ENCODE assay signal across 23 mouse cellular contexts in the genomic region with DNA sequence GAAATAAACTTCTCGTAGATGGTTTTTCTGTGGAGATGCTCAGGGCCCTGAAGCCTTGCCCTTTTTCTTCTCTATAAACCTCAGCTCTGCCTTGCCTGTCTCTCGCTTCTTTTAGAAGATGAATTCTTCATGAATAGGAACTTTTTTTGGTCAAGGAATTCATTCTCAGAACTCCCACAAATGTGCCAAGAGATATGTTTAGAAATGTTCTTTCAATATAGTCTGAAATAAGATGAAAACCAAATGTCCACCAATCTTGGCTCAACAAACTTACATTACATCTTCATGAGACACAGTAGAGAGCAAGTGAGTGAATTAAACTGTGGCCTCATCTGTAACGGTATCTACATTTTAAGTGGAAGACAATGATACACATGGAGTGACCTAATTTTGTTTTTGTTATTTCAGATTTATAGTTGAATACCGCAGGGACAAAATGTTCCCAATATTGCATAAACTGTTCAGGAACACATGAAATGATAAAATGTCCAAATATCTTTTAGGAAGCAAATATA. TPM values are rescaled to one million over a fixed set of nuclear protein-coding genes. Genes with fewer than 3 reads are reported as not detected.
DNase-seq lines count a peak whose midpoint lies in the region; ATAC-seq and TF ChIP-seq lines count a peak whose summit lies in the region.
"Had no signal": no experiment of that assay in that cellular context is flagged by ENCODE, and none has a peak within 500 bp of the region (broad histone marks: within the 10 kb centered on the region; RNA-seq: fewer than 3 reads in every experiment).

No protein-coding gene starts in this region.

- peaks cover 5% of the 10 kb centered on the region for H3K9me3 ChIP-seq in embryonic facial prominence, embryonic 14.5 days (ENCODE audit: control insufficient read depth, low read length)
- peaks cover 5% of the 10 kb centered on the region; the same call in 1 of the 2 replicates for H3K9me3 ChIP-seq in embryonic facial prominence, embryonic 10.5 days
- no peaks in the 10 kb centered on the region for H3K9me3 ChIP-seq in heart, postnatal 0 days (replicated peaks; ENCODE audit: control insufficient read depth, low read length)
- H3K9me3 ChIP-seq in lung, embryonic 16.5 days (ENCODE audit: control insufficient read depth, low read length) = peaks cover 6% of the 10 kb centered on the region; the same call in 1 of the 2 replicates
- H3K9me3 ChIP-seq: embryonic facial prominence, embryonic 12.5 days; forebrain, embryonic 12.5 days had no signal

- H3K27me3 ChIP-seq in embryonic facial prominence, embryonic 14.5 days (replicated peaks; ENCODE audit: control insufficient read depth, insufficient read depth, low read length) = no peaks in the 10 kb centered on the region
- no peaks in the 10 kb centered on the region for H3K27me3 ChIP-seq in embryonic facial prominence, embryonic 10.5 days (replicated peaks; ENCODE audit: low read depth, poor library complexity, severe bottlenecking)
- no peaks in the 10 kb centered on the region for H3K27me3 ChIP-seq in heart, postnatal 0 days (ENCODE audit: control insufficient read depth, insufficient read depth, low read length)
- no peaks in the 10 kb centered on the region for H3K27me3 ChIP-seq in lung, embryonic 16.5 days (ENCODE audit: control insufficient read depth, insufficient read depth, low read depth, low read length)
- no peaks in the 10 kb centered on the region for H3K27me3 ChIP-seq in cerebellum, adult 2 months (ENCODE audit: control insufficient read depth, insufficient read depth, low read length)
- H3K27me3 ChIP-seq: embryonic facial prominence, embryonic 12.5 days; forebrain, embryonic 12.5 days; heart, embryonic 12.5 days; hindbrain, embryonic 12.5 days had no signal

- H3K4me3 ChIP-seq in embryonic facial prominence, embryonic 14.5 days (ENCODE audit: low read depth, low read length) = no peak overlapping the region
- no peak overlapping the region for H3K4me3 ChIP-seq in embryonic facial prominence, embryonic 10.5 days
- H3K4me3 ChIP-seq in heart, postnatal 0 days (ENCODE audit: low read depth, low read length) = no peak overlapping the region
- H3K4me3 ChIP-seq in lung, embryonic 16.5 days (ENCODE audit: low read length) = no peak overlapping the region
- H3K4me3 ChIP-seq in cerebellum, adult 2 months (replicated peaks; ENCODE audit: insufficient read depth, low read depth, low read length) = no peak overlapping the region
- H3K4me3 ChIP-seq: embryonic facial prominence, embryonic 12.5 days; forebrain, embryonic 12.5 days; heart, embryonic 12.5 days; hindbrain, embryonic 12.5 days had no signal

- no peak for DNase-seq in embryonic facial prominence, embryonic 14.5 days (ENCODE audit: low spot score)
- DNase-seq in embryonic facial prominence, embryonic 10.5 days (ENCODE audit: low spot score) = no peak
- no peak for DNase-seq in heart, postnatal 0 days (ENCODE audit: low spot score)
- DNase-seq in heart, adult 11 months = no peak
- no peak for DNase-seq in lung, postnatal 25 days (ENCODE audit: low spot score)
- DNase-seq in brain, adult 2 months (ENCODE audit: low read depth, low spot score) = peak; percentile 33
- DNase-seq in cerebellum, adult 2 months = no peak
- DNase-seq: adrenal gland, postnatal 14 days; B cell, adult 2 months; cerebellum, adult 18-20 months; cerebellum, postnatal 14 days; embryo, embryonic 11 days; heart, postnatal 4 days had no signal

- peak overlapping the region; percentile 6; the same call in 1 of the 2 replicates for H3K27ac ChIP-seq in embryonic facial prominence, embryonic 14.5 days (replicated peaks; ENCODE audit: low read depth, low read length)
- H3K27ac ChIP-seq in embryonic facial prominence, embryonic 10.5 days (replicated peaks) = no peak overlapping the region
- peak overlapping the region; percentile 47; the same call in 1 of the 2 replicates for H3K27ac ChIP-seq in heart, postnatal 0 days (ENCODE audit: low read depth)
- peak overlapping the region; percentile 1 for H3K27ac ChIP-seq in lung, embryonic 16.5 days (ENCODE audit: low read length)
- H3K27ac ChIP-seq in cerebellum, adult 2 months (ENCODE audit: insufficient read depth, low read length) = no peak overlapping the region
- H3K27ac ChIP-seq: embryonic facial prominence, embryonic 12.5 days; forebrain, embryonic 12.5 days; hindbrain, embryonic 12.5 days had no signal

- ATAC-seq in embryonic facial prominence, embryonic 14.5 days (ENCODE audit: low read depth) = no peak
- ATAC-seq in heart, postnatal 0 days (ENCODE audit: insufficient read depth, low read depth) = no peak
- ATAC-seq in lung, embryonic 16.5 days (ENCODE audit: low read depth) = 0 out of 2 replicates have a peak, but pooled peaks have one; percentile 15
- ATAC-seq: CD4-positive, CD25-positive, alpha-beta regulatory T cell, adult 4 months; forebrain, embryonic 16.5 days; hindbrain, embryonic 16.5 days; inflammation-experienced regulatory T-cells, adult 6 months had no signal

- TF ChIP-seq CTCF in heart, postnatal 0 days (IDR thresholded peaks at IDR 0.05; ENCODE audit: low read depth) = no peak
- no peak for TF ChIP-seq CTCF in cerebellum, adult 2 months (IDR thresholded peaks at IDR 0.05; ENCODE audit: borderline replicate concordance, insufficient read depth, low read depth, low read length)

- WGBS in embryonic facial prominence, embryonic 14.5 days = 76% methylated on average over 4 of the region's 4 CpGs
- WGBS in embryonic facial prominence, embryonic 10.5 days = 90% methylated on average over 4 of the region's 4 CpGs
- 79% methylated on average over 4 of the region's 4 CpGs for WGBS in heart, postnatal 0 days
- 56% methylated on average over 4 of the region's 4 CpGs for WGBS in lung, embryonic 16.5 days
- WGBS in cerebellum, adult 2 months = 97% methylated on average over 4 of the region's 4 CpGs

- no peaks in the 10 kb centered on the region for H3K36me3 ChIP-seq in embryonic facial prominence, embryonic 14.5 days (ENCODE audit: control insufficient read depth, insufficient read depth, low read length)
- H3K36me3 ChIP-seq in embryonic facial prominence, embryonic 10.5 days (replicated peaks) = no peaks in the 10 kb centered on the region
- H3K36me3 ChIP-seq in heart, postnatal 0 days (replicated peaks; ENCODE audit: control insufficient read depth, insufficient read depth, low read length) = no peaks in the 10 kb centered on the region
- H3K36me3 ChIP-seq in lung, embryonic 16.5 days (ENCODE audit: control insufficient read depth, insufficient read depth, low read length) = no peaks in the 10 kb centered on the region
- H3K36me3 ChIP-seq: embryonic facial prominence, embryonic 12.5 days; forebrain, embryonic 12.5 days; G1E; heart, embryonic 12.5 days; hindbrain, embryonic 12.5 days had no signal

- H3K4me1 ChIP-seq in embryonic facial prominence, embryonic 14.5 days (ENCODE audit: control insufficient read depth, insufficient read depth, low read length) = no peaks in the 10 kb centered on the region
- H3K4me1 ChIP-seq in embryonic facial prominence, embryonic 10.5 days = peaks cover 15% of the 10 kb centered on the region
- H3K4me1 ChIP-seq in heart, postnatal 0 days (ENCODE audit: control insufficient read depth, insufficient read depth) = no peaks in the 10 kb centered on the region
- H3K4me1 ChIP-seq in lung, embryonic 16.5 days (replicated peaks; ENCODE audit: control insufficient read depth, insufficient read depth, low read length) = peaks cover 12% of the 10 kb centered on the region
- no peaks in the 10 kb centered on the region for H3K4me1 ChIP-seq in cerebellum, adult 2 months (ENCODE audit: control insufficient read depth, insufficient read depth, low read length)
- H3K4me1 ChIP-seq: embryonic facial prominence, embryonic 12.5 days; forebrain, embryonic 12.5 days had no signal

- H3K9ac ChIP-seq in embryonic facial prominence, embryonic 14.5 days (ENCODE audit: low read depth, low read length) = no peak overlapping the region
- H3K9ac ChIP-seq in heart, postnatal 0 days (replicated peaks; ENCODE audit: low read depth, low read length) = no peak overlapping the region
- H3K9ac ChIP-seq in lung, embryonic 16.5 days (ENCODE audit: low read length) = no peak overlapping the region
- H3K9ac ChIP-seq: embryonic facial prominence, embryonic 12.5 days; forebrain, embryonic 12.5 days; heart, embryonic 12.5 days; hindbrain, embryonic 12.5 days had no signal

- H3K4me2 ChIP-seq in embryonic facial prominence, embryonic 14.5 days (ENCODE audit: low read depth, low read length) = no peak overlapping the region
- no peak overlapping the region for H3K4me2 ChIP-seq in heart, postnatal 0 days (ENCODE audit: low read depth, low read length)
- H3K4me2 ChIP-seq in lung, embryonic 16.5 days (ENCODE audit: low read depth, low read length) = no peak overlapping the region
- H3K4me2 ChIP-seq: embryonic facial prominence, embryonic 12.5 days; forebrain, embryonic 12.5 days; heart, embryonic 12.5 days; hindbrain, embryonic 12.5 days had no signal

- TF ChIP-seq POLR2A in cerebellum, adult 2 months (IDR thresholded peaks at IDR 0.05; ENCODE audit: borderline replicate concordance, insufficient read depth, low read length) = no peak

- TF ChIP-seq EP300 in heart, postnatal 0 days (IDR thresholded peaks at IDR 0.05; ENCODE audit: low read depth) = no peak

RNA-seq across cellular contexts. Expression of a gene that starts 41.3 kb away (rescaled TPM):
- 46.5 and 61.2 TPM in 2 replicates for polyA plus RNA-seq in embryonic facial prominence, embryonic 14.5 days (2014; fragmentation: Nextera tagmentation; extraction: Ambion mirVana)
- 82.6 and 84.7 TPM in 2 replicates for polyA plus RNA-seq in embryonic facial prominence, embryonic 10.5 days (2016; fragmentation: Nextera tagmentation; extraction: Ambion mirVana)
- 32.6 and 33.4 TPM in 2 replicates for total RNA-seq in heart, postnatal 0 days (2014; rRNA removed; ENCODE audit: low replicate concordance)
- 14.7 and 16.5 TPM in 2 replicates for polyA plus RNA-seq in heart, postnatal 0 days (2015; fragmentation: Nextera tagmentation; extraction: Ambion mirVana)
- 46.4 and 47.0 TPM in 2 replicates for polyA plus RNA-seq in lung, embryonic 16.5 days (2015; fragmentation: Nextera tagmentation; extraction: Ambion mirVana)
- polyA plus RNA-seq in cerebellum, adult 2 months (2012; rRNA removed) = 9.2 and 9.7 TPM in 2 replicates

Comparison
In these comparisons a context has a peak if more than half of its experiments do, and no peak if none do; other contexts are left out.
1. H3K27ac ChIP-seq: peak in embryonic facial prominence, embryonic 14.5 days (single experiment), heart, postnatal 0 days (single experiment) and lung, embryonic 16.5 days (single experiment); none in embryonic facial prominence, embryonic 10.5 days (single experiment) and cerebellum, adult 2 months (single experiment).